Mouse (Mus musculus): ENCODE measurements around the gene Ovol1.

Ovol1 gene

GRCm38 (mm10) chr19:5515840-5516777 is 44.3 kb downstream of the Ovol1 start:
- DNase-seq = peak; percentile 47

GRCm38 (mm10) chr19:5513005-5513349 is 47.5 kb downstream of the Ovol1 start:
- DNase-seq = no peak

GRCm38 (mm10) chr19:5512091-5513004 is 48.1 kb downstream of the Ovol1 start:
- DNase-seq = no peak

GRCm38 (mm10) chr19:5511074-5511632 is 49.3 kb downstream of the Ovol1 start:
- peak; percentile 49 for DNase-seq

- DNase-seq = peak; percentile 97
These were observed 50.1 kb downstream of the Ovol1 start, which contains the start of gene Snx32 for GRCm38 (mm10) chr19:5510031-5511026. Gene Snx32, minus strand, starts transcription at chr19:5510538.

- DNase-seq = no peak
These were observed 56.8 kb downstream of the Ovol1 start, which contains the start of gene 1700020D05Rik for GRCm38 (mm10) chr19:5503687-5504086. Gene 1700020D05Rik, minus strand, starts transcription at chr19:5503787.

- no peak for DNase-seq
These were observed 60.0 kb downstream of the Ovol1 start for GRCm38 (mm10) chr19:5500330-5500875.
